Mouse (Mus musculus): Measurements from ENCODE around the gene Mecp2. TPM values are rescaled to one million over a fixed set of nuclear protein-coding genes. Genes with fewer than 3 reads are reported as not detected.

The Mecp2 gene
- polyA plus RNA-seq, 1 experiment from 2014 or later, result 10.0 TPM

DNA sequence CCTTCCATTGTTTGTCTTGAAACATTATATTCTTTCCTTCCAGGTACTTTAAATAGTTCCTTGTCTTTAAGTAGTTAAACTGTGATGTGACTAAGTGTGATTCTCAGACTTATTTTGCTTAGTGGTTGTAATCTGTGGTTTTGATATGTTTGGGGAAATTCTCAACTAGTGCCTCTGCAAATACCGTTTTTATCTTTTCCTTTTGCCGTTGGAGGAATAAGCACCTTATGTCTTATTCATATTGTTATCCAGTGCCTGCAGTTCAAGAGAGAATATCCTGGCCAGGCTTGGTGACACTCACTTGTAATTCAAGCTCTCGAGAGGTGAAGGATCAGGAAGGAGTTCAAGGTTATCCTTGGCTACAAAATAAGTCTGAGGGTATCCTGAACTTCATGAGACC lies 134.1 kb downstream of the Mecp2 start:
- 55% methylated on average over 3 of the region's 3 CpGs for WGBS
- Histone ChIP-seq H3K4me3 (ENCODE audit: low read depth, low read length) (no peak overlapping the region), H3K27me3 (replicated peaks; ENCODE audit: insufficient read depth, low read length) (no peaks in the 10 kb centered on the region), H3K4me1 (ENCODE audit: insufficient read depth, low read depth, low read length) (no peaks in the 10 kb centered on the region), H3K36me3 (ENCODE audit: insufficient read depth, low read length) (no peaks in the 10 kb centered on the region), H3K9ac (replicated peaks; ENCODE audit: low read depth) (no peak overlapping the region), H3K4me2 (replicated peaks; ENCODE audit: low read depth, low read length) (no peak overlapping the region), H3K27ac (ENCODE audit: low read length) (no peak overlapping the region), H3K9me3 (ENCODE audit: low read length) (no peaks in the 10 kb centered on the region)
- no peak for TF ChIP-seq CTCF (IDR thresholded peaks at IDR 0.05)
- TF ChIP-seq EP300 (IDR thresholded peaks at IDR 0.05), result no peak
- DNase-seq (ENCODE audit: low spot score) (no peak), ATAC-seq (no peak)

GRCm38 (mm10) chrX:73998911-73999869 lies 136.0 kb downstream of the Mecp2 start:
- no peaks in the 10 kb centered on the region for H3K36me3 ChIP-seq (ENCODE audit: insufficient read depth, low read length)
- DNase-seq (ENCODE audit: low spot score) (peak; percentile 82), ATAC-seq (peak; percentile 79)
- no peak overlapping the region for H3K4me3 ChIP-seq (ENCODE audit: low read depth, low read length)
- no peak overlapping the region for H3K9ac ChIP-seq (replicated peaks; ENCODE audit: low read depth)
- H3K4me1 ChIP-seq (ENCODE audit: insufficient read depth, low read depth, low read length), result no peaks in the 10 kb centered on the region
- H3K4me2 ChIP-seq (replicated peaks; ENCODE audit: low read depth, low read length), result no peak overlapping the region
- TF ChIP-seq CTCF (IDR thresholded peaks at IDR 0.05), result no peak
- TF ChIP-seq EP300 (IDR thresholded peaks at IDR 0.05), result no peak
- no peak overlapping the region for H3K27ac ChIP-seq (ENCODE audit: low read length)
- H3K9me3 ChIP-seq (ENCODE audit: low read length), result no peaks in the 10 kb centered on the region
- 25% methylated on average over 8 of the region's 8 CpGs for WGBS
- no peaks in the 10 kb centered on the region for H3K27me3 ChIP-seq (replicated peaks; ENCODE audit: insufficient read depth, low read length)

DNA sequence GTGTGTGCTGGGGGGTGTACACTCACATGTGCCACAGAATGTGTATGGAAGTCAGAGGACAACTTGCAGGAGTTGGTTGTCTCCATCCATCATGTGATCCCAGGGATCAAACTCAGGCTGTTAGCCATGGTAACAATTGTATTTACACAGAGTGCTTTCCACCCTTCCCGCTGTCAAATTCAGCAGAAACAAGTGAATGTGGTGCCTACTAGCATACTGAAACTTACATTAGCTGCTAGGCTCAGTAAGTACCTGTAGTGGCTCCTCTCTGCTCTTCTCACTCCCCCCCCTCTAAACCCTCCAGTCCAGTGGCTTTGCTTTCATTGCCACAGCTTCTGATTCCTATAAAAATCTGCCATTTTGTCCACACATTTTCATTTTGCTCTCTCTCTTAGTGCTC lies 157.4 kb downstream of the Mecp2 start:
- Histone ChIP-seq H3K4me2 (replicated peaks; ENCODE audit: low read depth, low read length) (no peak overlapping the region), H3K9ac (replicated peaks; ENCODE audit: low read depth) (no peak overlapping the region), H3K27me3 (replicated peaks; ENCODE audit: insufficient read depth, low read length) (no peaks in the 10 kb centered on the region), H3K9me3 (ENCODE audit: low read length) (no peaks in the 10 kb centered on the region), H3K27ac (ENCODE audit: low read length) (no peak overlapping the region), H3K4me1 (ENCODE audit: insufficient read depth, low read depth, low read length) (no peaks in the 10 kb centered on the region), H3K4me3 (ENCODE audit: low read depth, low read length) (no peak overlapping the region), H3K36me3 (ENCODE audit: insufficient read depth, low read length) (no peaks in the 10 kb centered on the region)
- DNase-seq (ENCODE audit: low spot score) (no peak), ATAC-seq (no peak)
- 45% methylated on average over 1 of the region's 1 CpGs for WGBS
- TF ChIP-seq CTCF (IDR thresholded peaks at IDR 0.05) (no peak), EP300 (IDR thresholded peaks at IDR 0.05) (no peak)

MicroRNAs within 50 kb of the gene (microRNA counts, 519-probe panel; counts per million panel counts)
- microRNA mmu-miR-718, result not detected

Small RNAs within 50 kb of the gene (microRNA-seq; reads per million reads assigned to microRNA genes)
- gene Mir5132 (0.73 reads per million), gene Mir718 (not detected)

Other genes starting within 250 kb of the Mecp2 start
- 0.08 and 0.11 TPM in 2 replicates for gene Avpr2, start 243.3 kb downstream of the Mecp2 start, polyA plus RNA-seq (2015; fragmentation: Nextera tagmentation; extraction: Ambion mirVana)
- 0.86 and 0.98 TPM in 2 replicates for gene L1cam, start 239.3 kb downstream of the Mecp2 start, polyA plus RNA-seq (2015; fragmentation: Nextera tagmentation; extraction: Ambion mirVana)
- 1.9 and 2.3 TPM in 2 replicates for gene Arhgap4, start 213.5 kb downstream of the Mecp2 start, polyA plus RNA-seq (2015; fragmentation: Nextera tagmentation; extraction: Ambion mirVana)
- gene Naa10, start 213.4 kb downstream of the Mecp2 start, polyA plus RNA-seq (2015; fragmentation: Nextera tagmentation; extraction: Ambion mirVana), result 54.6 and 55.3 TPM in 2 replicates
- gene Renbp, start 204.5 kb downstream of the Mecp2 start, polyA plus RNA-seq (2015; fragmentation: Nextera tagmentation; extraction: Ambion mirVana), result 79.4 and 83.5 TPM in 2 replicates
- gene Hcfc1, start 169.0 kb downstream of the Mecp2 start, polyA plus RNA-seq (2015; fragmentation: Nextera tagmentation; extraction: Ambion mirVana), result 19.0 and 22.8 TPM in 2 replicates
- gene Irak1, start 111.4 kb downstream of the Mecp2 start, polyA plus RNA-seq (2015; fragmentation: Nextera tagmentation; extraction: Ambion mirVana), result 39.4 and 39.5 TPM in 2 replicates
- gene Opn1mw, start 7.9 kb downstream of the Mecp2 start, polyA plus RNA-seq (2015; fragmentation: Nextera tagmentation; extraction: Ambion mirVana), result not detected in 2 replicates
- not detected in 2 replicates for gene Tex28, start 32.5 kb upstream of the Mecp2 start, polyA plus RNA-seq (2015; fragmentation: Nextera tagmentation; extraction: Ambion mirVana)
- gene Tktl1, start 41.9 kb upstream of the Mecp2 start, polyA plus RNA-seq (2015; fragmentation: Nextera tagmentation; extraction: Ambion mirVana), result not detected in 2 replicates
- gene Flna, start 114.5 kb upstream of the Mecp2 start, polyA plus RNA-seq (2015; fragmentation: Nextera tagmentation; extraction: Ambion mirVana), result 171 and 179 TPM in 2 replicates
- 16.1 and 18.6 TPM in 2 replicates for gene Emd, start 119.3 kb upstream of the Mecp2 start, polyA plus RNA-seq (2015; fragmentation: Nextera tagmentation; extraction: Ambion mirVana)
- 661 and 759 TPM in 2 replicates for gene Rpl10, start 135.4 kb upstream of the Mecp2 start, polyA plus RNA-seq (2015; fragmentation: Nextera tagmentation; extraction: Ambion mirVana)
- gene Taz, start 146.5 kb upstream of the Mecp2 start, polyA plus RNA-seq (2015; fragmentation: Nextera tagmentation; extraction: Ambion mirVana), result 82.7 and 84.9 TPM in 2 replicates
- 27.7 and 33.0 TPM in 2 replicates for gene Dnase1l1, start 147.0 kb upstream of the Mecp2 start, polyA plus RNA-seq (2015; fragmentation: Nextera tagmentation; extraction: Ambion mirVana)
- 129 and 140 TPM in 2 replicates for gene Atp6ap1, start 161.7 kb upstream of the Mecp2 start, polyA plus RNA-seq (2015; fragmentation: Nextera tagmentation; extraction: Ambion mirVana)
- 96.7 and 113 TPM in 2 replicates for gene Gdi1, start 169.6 kb upstream of the Mecp2 start, polyA plus RNA-seq (2015; fragmentation: Nextera tagmentation; extraction: Ambion mirVana)
- gene Fam50a, start 177.7 kb upstream of the Mecp2 start, polyA plus RNA-seq (2015; fragmentation: Nextera tagmentation; extraction: Ambion mirVana), result 47.1 and 49.6 TPM in 2 replicates
- 1.6 and 1.7 TPM in 2 replicates for gene Plxna3, start 193.7 kb upstream of the Mecp2 start, polyA plus RNA-seq (2015; fragmentation: Nextera tagmentation; extraction: Ambion mirVana)
- gene Lage3, start 218.3 kb upstream of the Mecp2 start, polyA plus RNA-seq (2015; fragmentation: Nextera tagmentation; extraction: Ambion mirVana), result 75.0 and 82.6 TPM in 2 replicates
- 53.0 and 56.2 TPM in 2 replicates for gene Ubl4a, start 237.9 kb upstream of the Mecp2 start, polyA plus RNA-seq (2015; fragmentation: Nextera tagmentation; extraction: Ambion mirVana)
- gene Slc10a3, start 238.0 kb upstream of the Mecp2 start, polyA plus RNA-seq (2015; fragmentation: Nextera tagmentation; extraction: Ambion mirVana), result 25.0 and 25.6 TPM in 2 replicates

Measured in lung, postnatal 0 days (tissue).